Mouse (Mus musculus) kidney, adult 2 months (tissue): Measurements from ENCODE around the gene Impad1.

Source experiments
- CTCF ChIP-seq: fragments of 200-500 bp; conservative IDR thresholded peaks from 2 replicates; pipeline ENCODE4 v1.5.1; 2011; ENCODE audit warnings: low read depth, mild to moderate bottlenecking, control low read depth, low read length, moderate library complexity, mixed read lengths; ENCODE audit not compliant: insufficient read depth, insufficient read length
- POLR2A ChIP-seq: fragments of 200-500 bp; IDR thresholded peaks from one replicate; pipeline ENCODE4 v1.6.1; 2011; ENCODE audit warnings: low read depth, low read length, control low read depth

DNA sequence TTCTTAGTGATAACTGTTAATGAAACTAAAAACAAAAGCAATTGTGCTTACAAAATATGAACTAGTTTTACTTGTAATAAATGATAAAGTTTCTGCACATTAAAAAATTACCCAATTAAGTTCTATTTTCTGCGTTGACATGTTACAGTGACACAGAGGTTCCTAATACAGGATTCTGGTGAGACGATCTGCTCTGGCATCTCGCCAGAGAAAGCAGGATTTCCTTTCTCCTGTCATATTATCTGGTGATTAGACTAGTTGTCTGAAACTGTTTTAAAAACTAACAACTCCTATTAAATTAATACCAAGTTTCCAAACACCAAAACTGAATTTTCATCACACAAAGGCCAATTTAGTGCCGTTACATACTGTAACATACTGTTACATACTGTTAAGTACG lies 27.3 kb downstream of the Impad1 start:
- TF ChIP-seq CTCF (no peak), POLR2A (no peak)
